Mouse (Mus musculus) megakaryocyte, embryonic 14.5 days (primary cell): ENCODE measurements at regions not wholly inside any gene's neighbourhood (a gene's known extent, or its start where the extent isn't known, plus 50 kb on each side); places are given as distances from the start of the nearest gene placed in this dataset.

Experiments used
- H3K27me3 ChIP-seq: replicated peaks from 2 replicates; pipeline ENCODE3; 2012; ENCODE audit warnings: inconsistent platforms
- H3K36me3 ChIP-seq: replicated peaks from 2 replicates; pipeline ENCODE3; 2012; ENCODE audit warnings: low read length, inconsistent platforms, mixed read lengths
- H3K4me1 ChIP-seq: 2 replicates; pipeline ENCODE4 v1.6.1; 2012; ENCODE audit warnings: inconsistent platforms
- H3K4me3 ChIP-seq: replicated peaks from 2 replicates; pipeline ENCODE3; 2012; ENCODE audit warnings: moderate library complexity, mild to moderate bottlenecking, inconsistent platforms
- H3K9me3 ChIP-seq: 2 replicates; pipeline ENCODE4 v1.6.1; 2012; ENCODE audit warnings: inconsistent platforms
- FLI1 ChIP-seq: IDR thresholded peaks from 2 replicates; pipeline ENCODE4 v1.6.1; 2012; ENCODE audit warnings: low read length, inconsistent platforms, mixed read lengths
- GATA1 ChIP-seq: IDR thresholded peaks from 3 replicates; pipeline ENCODE4 v1.6.1; 2012; ENCODE audit warnings: mixed read lengths, low read length, inconsistent platforms, borderline replicate concordance

GRCm38 (mm10) chr14:102553781-102554180 is 428.7 kb downstream of the Kctd12 start:
- TF ChIP-seq FLI1 = no peak
- TF ChIP-seq GATA1 = no peak
- no peaks in the 10 kb centered on the region for H3K4me1 ChIP-seq
- no peaks in the 10 kb centered on the region for H3K27me3 ChIP-seq
- no peaks in the 10 kb centered on the region for H3K9me3 ChIP-seq
- no peak overlapping the region for H3K4me3 ChIP-seq
- H3K36me3 ChIP-seq = no peaks in the 10 kb centered on the region

GRCm38 (mm10) chr14:102552598-102552997 is 429.8 kb downstream of the Kctd12 start:
- no peaks in the 10 kb centered on the region for H3K9me3 ChIP-seq
- no peaks in the 10 kb centered on the region for H3K36me3 ChIP-seq
- TF ChIP-seq GATA1 = no peak
- no peak for TF ChIP-seq FLI1
- H3K4me1 ChIP-seq = no peaks in the 10 kb centered on the region
- H3K4me3 ChIP-seq = no peak overlapping the region
- no peaks in the 10 kb centered on the region for H3K27me3 ChIP-seq

- Histone ChIP-seq H3K9me3 (peaks cover 4% of the 10 kb centered on the region; the same call in 1 of the 2 replicates), H3K27me3 (no peaks in the 10 kb centered on the region), H3K4me3 (no peak overlapping the region), H3K4me1 (no peaks in the 10 kb centered on the region), H3K36me3 (no peaks in the 10 kb centered on the region)
- TF ChIP-seq GATA1 (no peak), FLI1 (no peak)
Measured at GRCm38 (mm10) chr14:102524894-102525577, 457.4 kb downstream of the Kctd12 start.

DNA sequence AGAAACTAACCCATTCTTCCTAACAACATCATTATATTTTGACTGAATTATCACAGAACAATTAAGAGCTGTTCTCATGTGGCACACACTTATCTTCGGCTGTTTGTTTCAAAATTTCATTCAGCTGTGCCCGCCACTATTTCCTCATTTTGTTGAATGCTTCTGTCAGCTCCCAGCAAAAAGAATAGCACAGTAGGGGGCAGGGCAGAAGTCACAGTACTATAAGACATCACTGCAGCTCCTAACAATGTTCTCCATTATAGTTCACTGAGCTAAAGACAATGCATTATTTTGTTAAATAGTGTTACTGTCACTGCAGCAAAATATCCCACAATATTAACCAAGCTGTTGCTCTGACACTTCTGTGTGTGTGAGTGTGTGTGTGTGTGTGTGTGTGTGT is 465.7 kb downstream of the Kctd12 start:
- no peak for TF ChIP-seq GATA1
- Histone ChIP-seq H3K4me1 (no peaks in the 10 kb centered on the region), H3K4me3 (no peak overlapping the region), H3K27me3 (no peaks in the 10 kb centered on the region), H3K9me3 (no peaks in the 10 kb centered on the region), H3K36me3 (no peaks in the 10 kb centered on the region)

DNA sequence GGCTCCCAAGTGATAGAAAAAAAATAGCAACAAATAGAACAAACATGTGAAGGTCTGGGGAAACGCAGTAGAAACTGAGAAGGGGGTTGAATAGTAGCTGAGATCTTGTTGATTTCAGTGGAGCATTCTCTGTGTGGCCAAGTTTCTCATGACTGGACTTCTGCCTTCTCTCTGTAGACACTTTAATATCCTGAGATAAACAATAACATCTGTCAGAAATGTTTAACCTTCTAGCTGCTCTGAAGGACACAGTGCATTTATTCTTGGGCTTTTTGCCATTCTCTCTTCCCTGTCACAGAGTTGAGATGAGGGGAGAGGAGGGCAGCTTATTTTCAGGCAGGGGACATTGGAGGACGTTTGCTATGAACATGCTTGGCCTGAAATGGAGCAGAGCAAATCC is 467.9 kb downstream of the Kctd12 start:
- TF ChIP-seq GATA1 = no peak
- TF ChIP-seq FLI1 = no peak

DNA sequence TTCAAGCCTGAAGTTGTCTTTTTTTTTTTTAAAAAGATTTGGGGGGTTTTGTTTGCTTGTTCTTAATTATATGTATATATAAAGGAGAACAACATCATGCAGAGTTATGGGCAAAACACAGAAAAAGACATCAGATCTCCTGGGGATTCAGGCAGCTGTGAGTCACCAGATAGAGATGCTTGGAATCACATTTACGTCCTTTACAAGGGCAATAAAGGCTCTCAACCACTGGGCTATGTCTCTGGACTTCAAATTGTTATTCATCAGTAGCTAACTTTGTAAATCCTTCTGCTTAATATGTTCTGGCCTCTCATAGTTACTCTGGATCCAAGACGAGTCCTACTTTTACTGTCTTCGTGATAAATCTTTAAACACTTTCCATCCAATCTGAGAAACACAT is 469.8 kb downstream of the Kctd12 start:
- no peak overlapping the region for H3K4me3 ChIP-seq
- H3K9me3 ChIP-seq = no peaks in the 10 kb centered on the region
- no peaks in the 10 kb centered on the region for H3K27me3 ChIP-seq
- TF ChIP-seq GATA1 (no peak), FLI1 (no peak)
- no peaks in the 10 kb centered on the region for H3K4me1 ChIP-seq
- no peaks in the 10 kb centered on the region for H3K36me3 ChIP-seq

More for the DNA sequence above, 467.9 kb downstream of the Kctd12 start:
- Histone ChIP-seq H3K4me3 (no peak overlapping the region), H3K27me3 (no peaks in the 10 kb centered on the region), H3K9me3 (no peaks in the 10 kb centered on the region), H3K36me3 (no peaks in the 10 kb centered on the region), H3K4me1 (no peaks in the 10 kb centered on the region)

DNA sequence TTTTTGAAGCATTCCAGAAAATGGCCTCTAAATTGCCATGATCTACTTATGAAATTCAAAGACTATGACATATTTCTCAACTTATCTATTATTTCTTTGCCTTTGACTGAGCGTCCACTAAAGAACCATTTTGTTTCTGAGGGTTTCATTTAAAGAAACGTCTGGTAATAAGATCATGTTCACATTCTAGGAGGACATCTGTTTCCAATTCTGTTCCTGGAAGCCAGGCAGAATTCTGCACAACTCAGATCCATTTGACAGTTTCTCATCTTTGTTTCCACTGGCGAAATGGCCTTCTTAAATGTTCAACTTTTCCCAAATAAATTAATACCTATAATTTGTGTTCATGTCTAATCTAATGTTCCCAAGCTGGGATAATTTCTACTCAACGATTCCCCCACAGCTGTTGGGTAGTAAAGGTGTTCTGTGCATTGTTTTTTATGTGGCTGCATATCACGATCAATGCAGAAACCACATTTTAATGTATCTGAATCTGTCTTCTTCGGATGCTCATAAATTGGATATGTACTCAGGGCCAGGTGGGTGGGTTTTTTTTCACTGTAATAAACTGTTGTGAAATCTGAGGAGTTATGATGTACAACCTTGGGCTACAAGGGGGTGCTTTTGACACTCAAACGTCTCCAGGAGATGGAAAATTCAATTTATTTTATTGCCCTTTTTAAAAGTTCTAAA is 470.6 kb downstream of the Kctd12 start:
- no peaks in the 10 kb centered on the region for H3K9me3 ChIP-seq

GRCm38 (mm10) chr14:102510387-102510786 is 472.1 kb downstream of the Kctd12 start:
- Histone ChIP-seq H3K4me3 (no peak overlapping the region), H3K36me3 (no peaks in the 10 kb centered on the region), H3K4me1 (no peaks in the 10 kb centered on the region), H3K9me3 (no peaks in the 10 kb centered on the region), H3K27me3 (no peaks in the 10 kb centered on the region)
- TF ChIP-seq GATA1 = no peak
- TF ChIP-seq FLI1 = no peak

More for the DNA sequence above, 470.6 kb downstream of the Kctd12 start:
- Histone ChIP-seq H3K36me3 (no peaks in the 10 kb centered on the region), H3K4me1 (no peaks in the 10 kb centered on the region), H3K27me3 (no peaks in the 10 kb centered on the region), H3K4me3 (no peak overlapping the region)
- TF ChIP-seq GATA1 (no peak), FLI1 (no peak)

GRCm38 (mm10) chr14:102505696-102506321 is 476.6 kb downstream of the Kctd12 start:
- Histone ChIP-seq H3K9me3 (no peaks in the 10 kb centered on the region), H3K4me1 (no peaks in the 10 kb centered on the region), H3K36me3 (no peaks in the 10 kb centered on the region), H3K27me3 (no peaks in the 10 kb centered on the region), H3K4me3 (no peak overlapping the region)
- no peak for TF ChIP-seq GATA1
- no peak for TF ChIP-seq FLI1

DNA sequence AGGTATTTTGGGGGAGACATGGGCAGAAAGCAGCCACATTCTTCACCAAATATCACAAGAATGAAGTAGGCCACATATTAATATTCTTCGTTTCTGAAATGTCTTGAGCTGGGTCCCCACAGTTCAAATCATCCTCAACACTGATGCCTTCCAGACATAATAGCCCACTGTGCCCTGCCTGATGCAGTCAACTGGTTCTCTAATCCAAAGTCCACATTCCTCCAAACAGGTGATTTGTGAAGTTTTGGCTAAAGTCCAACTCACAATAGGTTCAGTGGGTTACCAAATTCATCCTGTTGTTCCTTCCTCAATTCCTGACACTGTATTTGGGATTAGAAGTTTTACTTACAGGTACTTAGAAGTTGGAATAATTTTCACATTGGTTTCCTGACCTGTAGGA is 485.3 kb downstream of the Kctd12 start:
- Histone ChIP-seq H3K4me1 (no peaks in the 10 kb centered on the region), H3K36me3 (no peaks in the 10 kb centered on the region), H3K9me3 (no peaks in the 10 kb centered on the region), H3K27me3 (no peaks in the 10 kb centered on the region), H3K4me3 (no peak overlapping the region)
- TF ChIP-seq FLI1 (no peak), GATA1 (no peak)
